Mouse (Mus musculus): ENCODE results near the gene Ckm.

Gene Ckm

GRCm38 (mm10) chr7:19432475-19432874 is 27.9 kb downstream of the Ckm start:
- DNase-seq (ENCODE audit: low spot score), result no peak

- no peak for DNase-seq (ENCODE audit: low spot score)
Measured at GRCm38 (mm10) chr7:19436276-19436675, 31.7 kb downstream of the Ckm start.

GRCm38 (mm10) chr7:19437048-19437447 is 32.5 kb downstream of the Ckm start:
- DNase-seq (ENCODE audit: low spot score), result no peak

- no peak for DNase-seq (ENCODE audit: low spot score)
Measured at GRCm38 (mm10) chr7:19441448-19442091, 37.0 kb downstream of the Ckm start.

- DNase-seq (ENCODE audit: low spot score), result peak; percentile 76
Measured at GRCm38 (mm10) chr7:19443344-19443743, 38.8 kb downstream of the Ckm start.

- no peak for DNase-seq (ENCODE audit: low spot score)
Measured at GRCm38 (mm10) chr7:19444801-19445200, 40.2 kb downstream of the Ckm start.

GRCm38 (mm10) chr7:19447689-19448088 is 43.1 kb downstream of the Ckm start:
- no peak for DNase-seq (ENCODE audit: low spot score)

- DNase-seq (ENCODE audit: low spot score), result no peak
Measured at GRCm38 (mm10) chr7:19449165-19449564, 44.6 kb downstream of the Ckm start.

GRCm38 (mm10) chr7:19455186-19455585 is 50.6 kb downstream of the Ckm start:
- DNase-seq (ENCODE audit: low spot score), result no peak

- DNase-seq (ENCODE audit: low spot score), result no peak
Measured at GRCm38 (mm10) chr7:19455819-19456495, 51.4 kb downstream of the Ckm start.

GRCm38 (mm10) chr7:19456628-19457027 is 52.1 kb downstream of the Ckm start:
- DNase-seq (ENCODE audit: low spot score), result no peak

- DNase-seq (ENCODE audit: low spot score), result no peak
Measured at GRCm38 (mm10) chr7:19457414-19458071, 53.0 kb downstream of the Ckm start.

GRCm38 (mm10) chr7:19458072-19458486 is 53.5 kb downstream of the Ckm start:
- DNase-seq (ENCODE audit: low spot score), result no peak

GRCm38 (mm10) chr7:19458591-19459111 is 54.1 kb downstream of the Ckm start, which contains the start of gene Mark4:
Mark4 (minus strand) TSS chr7:19458821.
- peak; percentile 73 for DNase-seq (ENCODE audit: low spot score)

- no peak for DNase-seq (ENCODE audit: low spot score)
Measured at GRCm38 (mm10) chr7:19459144-19459870, 54.7 kb downstream of the Ckm start.

- DNase-seq (ENCODE audit: low spot score), result no peak
Measured at GRCm38 (mm10) chr7:19460500-19460899, 55.9 kb downstream of the Ckm start.

- DNase-seq (ENCODE audit: low spot score), result peak; percentile 55
Measured at GRCm38 (mm10) chr7:19461488-19461887, 56.9 kb downstream of the Ckm start.

GRCm38 (mm10) chr7:19462443-19462842 is 57.9 kb downstream of the Ckm start:
- no peak for DNase-seq (ENCODE audit: low spot score)

- DNase-seq (ENCODE audit: low spot score), result no peak
Measured at GRCm38 (mm10) chr7:19462884-19463381, 58.4 kb downstream of the Ckm start, which contains the start of gene Exoc3l2. Exoc3l2 (plus strand) TSS chr7:19463331.

GRCm38 (mm10) chr7:19464367-19465307 is 60.1 kb downstream of the Ckm start:
- DNase-seq (ENCODE audit: low spot score), result no peak
